Mouse (Mus musculus) yolk sac, embryonic 10.5 days (tissue): Measurements from ENCODE around the gene Lamc3.

Experiments used
- DNase-seq: peaks from one replicate; pipeline ENCODE4 v3.0.0-alpha.2; 2017; ENCODE audit warnings: low spot score

Gene Lamc3

GRCm38 (mm10) chr2:31935054-31935453, 48.0 kb downstream of the Lamc3 start:
- no peak for DNase-seq

- DNase-seq = no peak
Observed at GRCm38 (mm10) chr2:31938298-31938697, 51.2 kb downstream of the Lamc3 start.

DNA sequence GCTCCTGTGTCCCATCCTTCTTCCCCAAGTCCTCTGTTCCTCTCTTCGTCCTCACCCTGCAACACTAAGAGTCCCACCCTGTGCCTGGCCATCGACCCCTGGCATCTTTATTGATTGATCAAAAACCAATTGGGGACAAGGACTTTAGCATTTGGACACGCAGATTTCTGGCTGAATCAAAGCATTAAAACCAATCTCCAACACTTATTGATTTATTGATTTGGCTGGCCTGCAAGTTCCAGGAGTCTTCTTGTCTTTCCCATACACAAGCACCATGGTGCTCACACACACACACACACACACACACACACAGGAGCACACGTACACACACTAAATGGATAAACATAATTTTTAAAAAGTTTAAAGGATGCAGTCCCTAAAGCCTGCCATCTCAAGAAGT, 55.9 kb downstream of the Lamc3 start:
- DNase-seq = no peak

- DNase-seq = no peak
Observed at GRCm38 (mm10) chr2:31945580-31945979, 58.5 kb downstream of the Lamc3 start.

- no peak for DNase-seq
Observed at GRCm38 (mm10) chr2:31948392-31948791, 61.3 kb downstream of the Lamc3 start.

DNA sequence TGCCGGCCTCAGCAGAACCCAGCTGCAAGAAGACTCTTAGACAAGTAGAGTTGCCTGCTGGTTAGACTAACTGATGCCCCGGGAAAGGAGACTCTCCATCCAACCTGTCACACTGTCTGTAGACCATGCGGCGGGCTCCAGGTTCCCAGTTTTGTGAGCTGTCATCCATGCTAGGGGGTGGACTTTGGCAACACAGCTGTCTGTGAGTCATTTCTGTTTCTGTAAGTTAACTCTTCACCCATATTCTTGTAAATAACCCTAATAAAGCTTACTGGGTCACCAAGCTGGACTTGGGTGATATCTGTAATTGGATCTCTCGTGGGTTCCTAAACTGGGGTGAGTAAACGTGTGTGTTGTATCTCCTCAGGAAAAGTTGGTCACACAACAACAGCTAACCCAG, 61.7 kb downstream of the Lamc3 start:
- DNase-seq = no peak

DNA sequence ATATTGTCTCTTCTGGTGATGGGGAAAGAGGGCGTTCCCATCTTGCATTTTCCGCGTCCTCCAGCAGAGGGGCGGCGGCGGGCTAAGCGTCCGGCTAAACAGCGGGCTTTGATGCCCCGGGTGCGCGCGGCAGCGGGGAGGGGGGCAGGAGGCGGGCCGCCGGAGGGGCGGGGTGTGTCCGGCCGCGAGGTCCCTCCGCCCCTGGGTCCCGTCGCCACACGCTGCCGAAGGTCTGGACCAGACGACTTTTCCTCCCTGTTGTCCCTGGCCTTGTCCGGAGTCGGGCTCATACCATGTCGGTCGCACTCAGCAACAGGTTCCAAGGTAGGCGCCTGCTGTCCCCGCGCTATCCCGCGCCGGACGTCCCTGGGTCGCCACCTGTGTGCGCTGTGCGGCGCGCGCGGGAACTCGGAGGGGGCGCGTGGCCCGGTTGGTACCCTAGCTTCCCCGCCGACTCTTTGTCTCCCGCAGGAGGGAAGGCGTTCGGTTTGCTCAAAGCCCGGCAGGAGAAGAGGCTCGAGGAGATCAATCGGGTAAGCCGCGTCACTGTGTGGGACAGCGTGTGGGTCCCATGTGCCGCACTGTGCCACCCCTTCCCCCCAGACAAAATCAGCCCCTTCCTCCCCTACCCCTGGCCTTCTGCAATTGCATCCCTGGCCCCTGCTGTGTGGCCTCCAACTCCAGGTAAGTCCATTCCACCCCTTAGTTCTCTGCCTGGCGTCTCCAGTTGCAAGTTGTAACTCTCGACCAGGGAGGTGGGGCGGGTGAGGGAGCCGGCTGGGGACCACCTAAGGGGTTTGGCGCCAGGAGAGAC, 63.2 kb downstream of the Lamc3 start, which contains the start of gene Aif1l:
TSS of gene Aif1l (plus strand) at position 82 of the 814 bp plus-strand sequence.
- peak; percentile 76 for DNase-seq

GRCm38 (mm10) chr2:31950966-31951365, 63.9 kb downstream of the Lamc3 start:
- DNase-seq = no peak

DNA sequence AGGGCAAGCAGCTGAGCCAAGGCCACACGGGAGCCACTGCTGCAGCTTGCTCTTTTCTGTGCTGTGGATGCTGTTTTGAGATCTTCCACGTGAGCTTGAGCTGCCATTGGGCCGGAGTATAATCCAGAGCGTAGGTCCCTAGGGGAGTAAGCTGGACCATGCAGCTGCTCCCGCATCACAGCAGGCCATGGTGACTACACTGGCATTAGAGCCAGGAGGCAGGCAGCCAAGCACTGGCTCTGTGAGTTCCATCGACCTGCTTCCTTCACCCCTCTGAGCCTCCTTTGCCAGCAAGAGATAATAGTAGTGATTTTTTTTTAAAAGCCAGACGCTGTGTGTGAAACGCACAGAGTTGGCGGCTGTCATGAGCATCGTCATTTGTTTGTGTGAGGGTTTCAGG, 65.1 kb downstream of the Lamc3 start:
- DNase-seq = no peak

GRCm38 (mm10) chr2:31952725-31953124, 65.6 kb downstream of the Lamc3 start:
- no peak for DNase-seq

GRCm38 (mm10) chr2:31953687-31954086, 66.6 kb downstream of the Lamc3 start:
- DNase-seq = no peak

GRCm38 (mm10) chr2:31954779-31955181, 67.7 kb downstream of the Lamc3 start:
- no peak for DNase-seq

DNA sequence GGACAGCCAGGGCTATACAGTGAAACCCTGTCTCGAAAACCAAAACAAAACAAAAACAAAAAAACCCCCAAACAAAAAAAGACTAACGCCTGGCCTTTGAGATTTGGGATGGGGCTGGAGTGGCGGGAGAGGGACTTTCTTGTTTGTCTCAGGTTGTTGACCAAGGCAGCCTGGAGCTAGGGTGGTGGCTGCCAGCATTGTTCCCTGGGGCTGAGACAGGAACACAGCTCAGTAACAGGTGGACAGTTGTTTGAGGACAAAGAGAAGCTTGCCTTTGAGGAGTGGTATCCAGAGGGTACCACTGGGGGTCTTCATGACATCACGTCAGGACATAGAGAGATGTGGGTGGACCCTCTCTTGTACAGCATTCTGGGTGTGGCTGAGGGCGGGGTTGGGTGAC, 68.6 kb downstream of the Lamc3 start:
- no peak for DNase-seq

GRCm38 (mm10) chr2:31957211-31957610, 70.1 kb downstream of the Lamc3 start:
- DNase-seq = no peak

DNA sequence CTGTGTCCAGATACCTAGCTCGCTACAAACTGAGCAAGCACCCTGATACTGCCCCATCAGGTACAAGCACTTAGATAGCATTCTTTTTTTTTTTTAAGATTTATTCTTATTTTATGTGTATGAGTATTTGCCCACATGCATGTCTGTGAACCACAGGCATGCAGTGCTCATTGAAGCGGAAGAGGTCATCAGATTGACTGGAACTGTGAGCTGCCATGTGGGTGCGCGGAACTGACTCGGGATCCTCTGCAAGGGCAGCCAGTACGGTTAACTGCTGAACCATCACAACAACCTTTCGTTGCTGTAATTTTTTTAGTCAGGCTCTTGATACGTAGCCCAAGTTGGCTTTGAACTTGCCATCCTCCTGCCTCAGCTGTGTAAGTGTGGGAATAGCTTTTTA, 73.9 kb downstream of the Lamc3 start:
- DNase-seq = no peak

- peak; percentile 80 for DNase-seq
Observed at GRCm38 (mm10) chr2:31961791-31962222, 74.7 kb downstream of the Lamc3 start.

DNA sequence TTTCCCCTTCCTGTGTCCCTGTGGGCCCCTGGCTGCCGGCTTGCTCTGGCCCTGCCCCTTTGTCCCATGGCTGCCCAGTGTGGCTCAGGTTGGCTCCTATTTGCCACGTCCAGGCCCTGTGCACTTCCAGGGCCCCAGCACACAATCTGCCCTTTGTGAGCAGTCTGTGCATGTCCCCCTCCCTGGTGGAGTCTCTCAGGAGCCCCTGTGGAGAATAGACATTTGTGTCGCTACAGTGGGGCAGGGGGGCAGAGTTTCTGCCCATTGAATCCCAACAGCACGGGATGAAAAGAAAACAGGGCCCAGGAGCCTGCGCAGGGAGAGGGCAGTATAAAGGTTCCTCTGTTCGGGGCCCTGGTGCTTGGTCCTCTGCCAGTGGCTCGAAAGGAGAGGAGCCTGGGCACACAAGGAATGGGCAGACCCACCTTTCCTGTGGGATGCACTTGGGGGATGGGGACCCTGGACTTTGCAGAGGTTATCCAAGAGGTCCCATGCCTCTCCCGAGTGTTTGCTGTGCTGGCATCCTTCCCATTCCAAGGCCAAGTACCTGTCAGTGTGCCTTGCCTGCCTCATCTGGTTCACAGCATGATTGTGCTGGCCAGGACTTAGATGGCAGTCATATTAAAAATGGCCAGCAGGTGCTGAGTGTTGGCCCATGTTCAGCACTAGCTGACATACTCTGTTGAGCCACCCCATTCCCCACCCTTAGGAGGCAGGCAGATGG, 75.6 kb downstream of the Lamc3 start:
- no peak for DNase-seq

GRCm38 (mm10) chr2:31963491-31963890, 76.4 kb downstream of the Lamc3 start:
- DNase-seq = no peak

DNA sequence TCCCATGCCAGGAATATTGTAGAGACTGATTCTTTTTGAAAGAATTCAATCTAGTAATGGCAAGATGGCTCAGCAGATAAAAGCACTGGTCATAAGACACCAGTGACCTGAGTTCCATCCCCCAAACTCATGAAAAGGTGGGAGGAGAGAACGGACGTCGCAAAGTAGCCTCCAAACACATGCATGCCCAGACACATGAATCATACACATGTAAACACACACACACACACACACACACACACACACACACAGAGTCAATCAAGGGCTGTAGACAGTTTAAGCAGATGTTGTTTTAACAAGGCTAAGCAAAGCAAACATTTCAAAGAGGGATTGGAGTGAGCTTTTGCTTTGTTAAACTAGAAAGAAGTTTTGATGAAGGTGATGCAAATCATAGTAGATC, 77.1 kb downstream of the Lamc3 start:
- no peak for DNase-seq

DNA sequence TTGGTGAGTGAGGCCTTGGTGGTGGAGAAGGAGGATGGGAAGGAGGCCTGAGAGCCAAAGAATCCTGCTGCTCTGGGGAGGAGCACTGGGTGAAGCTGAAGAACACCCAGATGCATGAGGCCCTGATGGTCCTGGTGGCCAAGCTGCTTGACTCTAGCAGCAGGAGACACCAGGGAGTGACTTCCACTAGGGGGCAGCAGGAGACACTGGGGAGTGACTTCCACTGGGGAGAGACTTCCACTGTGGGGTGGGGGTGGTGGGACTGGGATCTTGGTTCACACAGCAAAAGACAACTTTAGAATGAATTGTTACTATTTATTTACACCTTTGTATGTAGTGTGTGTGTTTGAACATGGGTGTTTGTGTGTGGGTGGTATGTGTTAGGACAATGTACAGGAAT, 78.0 kb downstream of the Lamc3 start:
- no peak for DNase-seq

- no peak for DNase-seq
Observed at GRCm38 (mm10) chr2:31966801-31967200, 79.7 kb downstream of the Lamc3 start.

DNA sequence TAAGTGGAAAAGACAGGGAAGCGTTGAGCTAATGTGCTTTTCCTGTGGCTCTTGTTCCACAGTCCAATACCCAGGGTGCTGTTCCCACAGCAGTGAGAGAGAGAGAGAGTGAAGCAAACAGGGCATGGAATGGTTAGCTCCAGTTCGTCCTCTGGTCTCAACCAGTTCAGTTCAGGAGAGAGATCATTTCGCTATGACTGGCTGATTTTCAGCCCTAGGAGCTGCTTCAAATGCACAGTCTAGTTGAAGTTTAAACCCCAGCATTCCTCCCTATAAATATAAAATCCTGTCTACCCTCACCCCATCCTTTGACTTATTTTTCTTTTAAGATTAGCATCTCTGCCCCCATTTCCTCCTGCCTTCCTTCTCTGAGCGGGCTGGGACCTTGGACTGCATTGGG, 85.5 kb downstream of the Lamc3 start:
- no peak for DNase-seq

DNA sequence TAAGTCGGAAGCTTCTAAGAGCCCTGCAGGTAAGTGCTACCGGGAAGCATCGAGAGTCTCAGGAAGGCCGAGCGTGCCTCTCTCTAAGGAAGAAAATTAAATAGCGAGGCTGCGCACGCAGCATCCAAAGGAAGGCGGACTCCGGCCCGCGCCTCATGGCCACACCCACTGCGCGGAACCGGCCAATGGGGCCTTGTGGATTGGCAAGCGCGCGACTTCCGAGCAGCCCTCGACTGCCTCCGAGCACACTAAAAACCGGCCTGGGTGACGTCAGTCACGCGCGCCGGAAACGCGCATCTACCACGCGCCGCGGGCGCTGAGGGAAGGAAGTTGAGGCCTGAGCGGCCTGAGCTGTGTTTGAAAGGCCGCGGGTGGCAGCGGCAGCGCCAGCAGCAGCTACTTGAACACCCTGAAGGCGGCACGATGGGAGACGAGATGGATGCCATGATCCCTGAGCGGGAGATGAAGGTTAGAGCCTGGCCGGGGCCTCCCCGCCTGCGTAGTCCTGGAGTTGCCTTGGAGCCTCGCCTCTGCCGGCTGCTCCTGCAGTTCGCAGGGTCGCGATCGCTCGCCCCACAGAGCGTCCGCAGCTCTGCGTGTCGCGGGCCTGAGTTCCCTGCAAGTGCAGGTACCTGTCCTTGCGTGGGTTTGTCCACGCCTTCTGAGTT, 87.2 kb downstream of the Lamc3 start, which contains the start of gene Nup214:
TSS of gene Nup214 (plus strand) at position 296 of the 668 bp plus-strand sequence.
- DNase-seq = peak; percentile 98
